Mouse (Mus musculus): Measurements from ENCODE around the gene Ube2l3. TPM values are rescaled to one million over a fixed set of nuclear protein-coding genes. Genes with fewer than 3 reads are reported as not detected.

Ube2l3 gene
- polyA plus RNA-seq, 1 experiment from 2014 or later = 349 TPM

GRCm38 (mm10) chr16:17131191-17132088 is 71.0 kb downstream of the Ube2l3 start:
- Histone ChIP-seq H3K4me3 (ENCODE audit: low read depth, low read length) (peak overlapping the region; percentile 78), H3K4me2 (peak overlapping the region; percentile 89), H3K36me3 (ENCODE audit: insufficient read depth) (no peaks in the 10 kb centered on the region), H3K4me1 (ENCODE audit: insufficient read depth) (0 out of 2 replicates have a peak, but pooled peaks cover 2% of the 10 kb centered on the region), H3K9me3 (ENCODE audit: low read depth, low read length) (no peaks in the 10 kb centered on the region), H3K27me3 (ENCODE audit: insufficient read depth, low read length) (no peaks in the 10 kb centered on the region), H3K27ac (ENCODE audit: low read depth) (peak overlapping the region; percentile 54; the same call in 1 of the 2 replicates), H3K9ac (peak overlapping the region; percentile 81)
- no peak; the same call in 1 of the 2 replicates for TF ChIP-seq CTCF (IDR thresholded peaks at IDR 0.05; ENCODE audit: low read depth)
- DNase-seq (peak; percentile 48), ATAC-seq (ENCODE audit: insufficient read depth) (peak; percentile 1; the same call in 1 of the 2 replicates)
- 3% methylated on average over 43 of the region's 43 CpGs for WGBS

- Histone ChIP-seq H3K27ac (ENCODE audit: low read depth) (no peak overlapping the region), H3K4me2 (no peak overlapping the region), H3K9ac (no peak overlapping the region), H3K27me3 (ENCODE audit: insufficient read depth, low read length) (no peaks in the 10 kb centered on the region), H3K4me1 (ENCODE audit: insufficient read depth) (0 out of 2 replicates have a peak, but pooled peaks cover 6% of the 10 kb centered on the region), H3K36me3 (ENCODE audit: insufficient read depth) (peaks cover 5% of the 10 kb centered on the region), H3K4me3 (ENCODE audit: low read depth, low read length) (no peak overlapping the region), H3K9me3 (ENCODE audit: low read depth, low read length) (no peaks in the 10 kb centered on the region)
- ATAC-seq (ENCODE audit: insufficient read depth) (no peak), DNase-seq (peak; percentile 61)
- TF ChIP-seq CTCF (IDR thresholded peaks at IDR 0.05; ENCODE audit: low read depth) = peak; percentile 72
- WGBS = 92% methylated on average over 1 of the region's 1 CpGs
Observed at GRCm38 (mm10) chr16:17127292-17127691, 75.2 kb downstream of the Ube2l3 start.

DNA sequence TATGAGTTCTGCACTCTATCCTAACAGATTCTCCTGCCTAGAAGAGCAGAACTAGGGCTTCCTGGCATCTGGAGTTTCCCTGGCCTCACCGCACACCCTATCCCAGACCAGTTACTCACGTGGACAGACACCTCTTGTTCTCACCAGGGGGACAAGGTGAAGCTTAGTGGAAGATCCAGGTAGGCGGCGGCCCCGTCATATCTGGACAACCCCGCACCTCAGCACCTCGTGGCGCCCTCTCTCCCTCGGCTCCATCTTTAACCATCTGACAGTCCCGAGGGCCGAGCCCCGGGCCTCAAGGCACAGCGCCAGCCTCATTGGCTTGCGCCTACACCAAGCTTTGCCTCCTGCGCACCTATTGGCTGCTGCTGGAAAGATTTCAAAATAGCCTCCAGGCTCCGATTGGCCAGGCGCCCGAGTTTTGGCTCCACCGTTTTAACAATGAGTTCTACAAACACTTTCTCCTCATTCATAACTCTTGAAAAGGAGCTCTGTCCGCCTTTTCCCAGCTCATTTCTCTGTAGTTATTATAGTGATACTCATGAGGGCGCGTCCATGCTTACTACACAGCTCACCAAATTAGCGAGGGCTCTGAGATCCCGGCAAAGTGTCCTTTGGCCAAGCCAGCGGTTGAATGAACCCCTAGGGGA is 77.5 kb downstream of the Ube2l3 start, which contains the start of gene 2610318N02Rik:
TSS of gene 2610318N02Rik (minus strand) at position 297 of the 650 bp plus-strand sequence.
- H3K36me3 ChIP-seq (ENCODE audit: insufficient read depth) = peaks cover 22% of the 10 kb centered on the region
- no peaks in the 10 kb centered on the region for H3K9me3 ChIP-seq (ENCODE audit: low read depth, low read length)
- H3K4me2 ChIP-seq = peak within 1 kb of the TSS; percentile 69
- peak within 1 kb of the TSS; percentile 82 for H3K27ac ChIP-seq (ENCODE audit: low read depth)
- DNase-seq (peak; percentile 98), ATAC-seq (ENCODE audit: insufficient read depth) (peak; percentile 95)
- H3K4me3 ChIP-seq (ENCODE audit: low read depth, low read length) = peak within 1 kb of the TSS; percentile 56
- 0 out of 2 replicates have a peak, but pooled peaks cover 6% of the 10 kb centered on the region for H3K4me1 ChIP-seq (ENCODE audit: insufficient read depth)
- under 1% methylated on average over 25 of the region's 25 CpGs for WGBS
- no peak for TF ChIP-seq CTCF (IDR thresholded peaks at IDR 0.05; ENCODE audit: low read depth)
- H3K9ac ChIP-seq = peak within 1 kb of the TSS; percentile 73
- no peaks in the 10 kb centered on the region for H3K27me3 ChIP-seq (ENCODE audit: insufficient read depth, low read length)

DNA sequence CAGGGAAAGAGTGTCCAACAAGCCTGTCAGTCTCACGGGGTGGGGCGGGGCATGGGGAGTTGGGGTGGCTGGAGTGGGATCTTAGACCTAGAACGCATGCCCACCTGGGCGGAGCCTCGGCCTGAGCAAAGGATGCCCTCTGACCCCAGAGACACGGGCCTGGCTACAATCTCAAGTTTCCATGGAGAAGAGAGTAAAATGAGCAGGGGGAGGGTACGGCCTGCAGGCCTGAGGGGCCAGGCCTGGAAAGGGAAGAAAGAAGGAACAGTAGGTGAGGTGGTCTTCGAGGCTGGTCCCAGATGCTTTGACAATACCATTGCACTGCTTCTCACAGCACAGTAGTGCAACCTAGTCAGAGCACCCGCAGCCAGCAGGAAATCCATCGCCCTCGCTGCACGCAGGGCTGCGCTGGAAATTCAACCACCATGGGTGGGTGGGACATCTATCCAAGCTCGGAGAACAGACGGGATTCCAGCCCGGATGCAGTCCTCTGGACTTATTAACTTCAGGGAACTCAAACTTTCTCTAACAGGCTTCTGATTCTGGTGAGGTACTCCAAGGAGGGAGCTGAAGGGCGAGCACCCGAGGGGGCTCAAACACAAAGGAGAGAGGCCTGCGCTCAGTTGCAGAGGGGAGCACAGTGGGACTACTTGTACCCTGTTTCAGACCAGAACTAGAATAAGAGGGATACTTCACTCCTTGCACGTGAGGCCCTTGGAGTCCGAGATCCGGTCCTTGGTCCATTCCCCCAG is 78.2 kb downstream of the Ube2l3 start:
- H3K36me3 ChIP-seq (ENCODE audit: insufficient read depth) = peaks cover 29% of the 10 kb centered on the region
- DNase-seq = peak; percentile 66
- H3K27ac ChIP-seq (ENCODE audit: low read depth) = peak overlapping the region; percentile 82
- H3K4me1 ChIP-seq (ENCODE audit: insufficient read depth) = 0 out of 2 replicates have a peak, but pooled peaks cover 6% of the 10 kb centered on the region
- peak overlapping the region; percentile 73 for H3K9ac ChIP-seq
- WGBS = 1% methylated on average over 22 of the region's 22 CpGs
- H3K4me2 ChIP-seq = peak overlapping the region; percentile 69
- no peaks in the 10 kb centered on the region for H3K9me3 ChIP-seq (ENCODE audit: low read depth, low read length)
- peak overlapping the region; percentile 56 for H3K4me3 ChIP-seq (ENCODE audit: low read depth, low read length)
- peak; percentile 35 for ATAC-seq (ENCODE audit: insufficient read depth)
- no peaks in the 10 kb centered on the region for H3K27me3 ChIP-seq (ENCODE audit: insufficient read depth, low read length)
- no peak for TF ChIP-seq CTCF (IDR thresholded peaks at IDR 0.05; ENCODE audit: low read depth)

DNA sequence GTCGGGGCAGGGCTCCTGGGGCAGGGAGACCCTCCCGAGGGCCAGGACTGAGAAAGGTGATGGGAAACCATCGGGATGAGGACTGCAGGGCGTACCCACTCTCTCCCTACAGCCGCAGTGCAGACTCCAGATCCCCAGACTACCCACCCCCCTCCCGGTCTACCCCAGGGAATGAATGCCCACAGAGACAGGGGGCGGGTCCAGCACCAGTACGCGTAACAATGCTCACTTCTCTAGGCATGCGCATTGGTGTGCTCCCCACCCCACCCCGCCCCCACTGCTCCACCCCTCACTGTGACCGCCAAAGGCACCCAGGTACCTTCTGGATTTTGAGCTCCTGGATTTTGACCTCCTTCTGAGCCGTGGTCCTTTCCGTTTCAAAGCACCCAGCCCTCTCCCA is 80.9 kb downstream of the Ube2l3 start:
- Histone ChIP-seq H3K27me3 (ENCODE audit: insufficient read depth, low read length) (no peaks in the 10 kb centered on the region), H3K4me1 (ENCODE audit: insufficient read depth) (0 out of 2 replicates have a peak, but pooled peaks cover 6% of the 10 kb centered on the region), H3K9me3 (ENCODE audit: low read depth, low read length) (no peaks in the 10 kb centered on the region), H3K36me3 (ENCODE audit: insufficient read depth) (peaks cover 52% of the 10 kb centered on the region), H3K9ac (no peak overlapping the region), H3K4me2 (no peak overlapping the region), H3K27ac (ENCODE audit: low read depth) (no peak overlapping the region), H3K4me3 (ENCODE audit: low read depth, low read length) (no peak overlapping the region)
- no peak for ATAC-seq (ENCODE audit: insufficient read depth)
- TF ChIP-seq CTCF (IDR thresholded peaks at IDR 0.05; ENCODE audit: low read depth) = no peak
- 77% methylated on average over 14 of the region's 14 CpGs for WGBS
- DNase-seq = no peak

GRCm38 (mm10) chr16:17117309-17117799 is 85.1 kb downstream of the Ube2l3 start:
- no peak for DNase-seq
- Histone ChIP-seq H3K9ac (no peak overlapping the region), H3K4me1 (ENCODE audit: insufficient read depth) (no peaks in the 10 kb centered on the region), H3K9me3 (ENCODE audit: low read depth, low read length) (no peaks in the 10 kb centered on the region), H3K4me2 (no peak overlapping the region), H3K27me3 (ENCODE audit: insufficient read depth, low read length) (no peaks in the 10 kb centered on the region), H3K27ac (ENCODE audit: low read depth) (no peak overlapping the region), H3K4me3 (ENCODE audit: low read depth, low read length) (no peak overlapping the region), H3K36me3 (ENCODE audit: insufficient read depth) (peaks cover 69% of the 10 kb centered on the region)
- WGBS = 83% methylated on average over 5 of the region's 5 CpGs
- TF ChIP-seq CTCF (IDR thresholded peaks at IDR 0.05; ENCODE audit: low read depth) = no peak
- ATAC-seq (ENCODE audit: insufficient read depth) = no peak
